Mouse (Mus musculus): ENCODE results near the gene Eps15.

Eps15 gene

DNA sequence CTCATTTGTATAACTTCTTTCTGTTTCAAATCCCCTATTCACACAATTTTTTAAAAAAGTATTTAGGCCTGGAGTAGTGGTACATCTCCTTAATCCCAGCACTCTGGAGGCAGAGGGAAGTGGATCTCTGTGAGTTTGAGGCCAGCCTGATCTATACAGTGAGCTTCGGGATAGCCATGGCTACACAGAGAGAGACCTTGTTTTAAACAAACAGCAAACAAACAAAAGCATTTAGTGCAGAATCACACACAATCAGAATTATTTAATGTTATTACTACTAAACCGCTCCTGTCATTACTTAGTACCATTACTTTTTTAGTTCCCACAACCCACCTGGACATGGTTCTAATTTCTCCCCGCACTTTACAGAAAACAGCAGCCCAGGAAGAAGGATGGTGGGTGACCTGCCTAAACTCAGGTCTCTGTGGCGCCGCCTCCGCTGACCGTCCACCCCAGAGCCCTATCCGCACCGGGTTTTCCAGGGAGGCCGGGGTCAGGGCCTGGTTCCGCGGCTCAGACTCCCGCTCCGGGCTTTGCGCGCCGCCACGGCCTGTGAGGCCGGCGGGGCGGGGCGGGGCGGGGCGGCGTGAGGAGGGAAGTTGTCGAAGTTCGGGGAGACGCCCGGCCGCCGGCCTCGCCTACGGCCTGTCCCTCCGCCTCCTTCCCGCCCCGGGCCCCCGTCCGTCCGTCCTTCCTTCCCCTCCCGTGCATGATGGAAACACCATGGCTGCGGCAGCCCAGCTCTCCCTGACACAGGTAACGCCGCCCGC, at the start of gene Eps15:
Gene Eps15 (plus strand): TSS at position 580 of the 770 bp plus-strand sequence.
- peak; percentile 92 for DNase-seq (ENCODE audit: low read depth, low spot score)

DNA sequence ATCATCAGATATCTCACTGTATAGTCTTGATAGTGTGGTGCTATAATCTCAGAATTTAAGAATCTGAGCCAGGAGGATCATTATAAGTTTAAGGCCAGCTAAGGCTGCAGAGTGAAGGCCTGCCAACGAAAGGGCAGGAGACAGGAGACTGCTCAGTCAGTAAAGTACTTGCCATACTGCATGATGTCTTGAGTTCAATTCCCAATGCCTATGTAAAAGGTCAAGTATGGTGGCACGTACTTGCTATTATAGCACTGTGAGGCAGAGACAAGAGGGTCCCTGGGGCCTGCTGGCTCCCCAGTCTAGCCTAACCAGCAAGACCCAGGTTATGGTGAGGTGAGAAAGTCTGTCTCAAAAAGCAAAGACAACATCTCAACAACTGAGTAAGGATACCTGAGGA, 45.9 kb upstream of the Eps15 start, which contains the start of gene Calr4:
Gene Calr4 (plus strand): TSS at position 301 of the 400 bp plus-strand sequence.
- DNase-seq (ENCODE audit: low read depth, low spot score): no peak

DNA sequence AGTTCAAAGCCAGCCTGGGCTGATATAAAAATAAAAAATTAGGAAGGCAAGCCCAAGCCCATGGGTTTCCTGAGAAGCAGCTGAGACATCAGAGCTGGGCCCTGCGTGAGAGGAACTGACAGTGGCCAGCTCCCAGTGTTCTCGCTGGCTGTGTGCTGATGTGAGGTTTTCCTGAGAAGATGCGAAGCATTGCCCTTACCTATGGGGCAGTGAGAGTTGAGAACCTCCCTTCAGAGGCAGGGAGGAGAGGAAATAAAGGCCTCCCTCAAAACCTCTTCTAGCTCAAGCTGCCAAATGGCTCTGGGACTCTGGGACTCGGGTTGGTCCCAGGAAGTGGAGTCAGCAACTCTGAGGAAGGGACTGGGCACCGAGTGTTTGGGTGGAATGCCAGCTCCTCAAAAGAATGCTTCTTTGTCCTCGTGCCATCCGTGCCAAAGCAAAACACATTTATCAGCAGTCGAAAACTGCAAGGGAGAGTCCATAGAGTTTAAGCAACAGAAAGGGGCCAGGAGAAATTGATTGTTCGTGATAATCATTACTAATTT, 45.2 kb upstream of the Eps15 start:
- DNase-seq (ENCODE audit: low read depth, low spot score): no peak

DNA sequence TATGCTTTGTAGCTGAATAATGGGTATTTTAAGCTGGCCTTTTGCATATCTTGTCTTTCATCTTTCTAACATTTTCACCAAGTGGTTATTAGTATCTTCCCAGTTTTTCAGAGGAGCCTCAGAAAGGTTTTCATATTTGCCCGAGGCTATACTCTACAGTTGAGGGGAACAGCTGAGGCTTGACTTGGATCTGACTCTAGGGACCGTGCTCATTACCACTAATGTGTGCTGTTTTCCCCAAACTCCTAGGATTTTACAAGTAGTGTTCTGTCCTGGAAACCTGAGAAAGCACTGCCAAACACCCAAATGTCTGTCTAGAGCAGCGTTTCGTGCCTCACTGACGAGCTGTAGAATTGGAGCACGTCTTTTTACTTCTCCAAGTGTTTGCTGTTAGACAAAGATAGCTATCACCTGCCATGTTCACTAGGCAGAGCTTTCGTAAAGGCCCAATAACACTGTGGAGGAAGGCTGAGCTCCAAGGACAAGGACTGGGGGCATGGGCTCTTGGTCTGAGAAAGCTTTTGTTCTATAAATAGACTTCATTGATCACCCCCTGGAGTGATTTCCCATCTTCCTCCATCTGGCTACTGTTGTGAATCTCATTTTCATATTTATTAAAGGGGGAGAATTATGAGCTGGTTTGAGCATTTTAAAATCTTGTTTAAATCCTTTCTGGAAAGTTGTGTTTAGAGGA, 43.7 kb upstream of the Eps15 start:
- no peak for DNase-seq (ENCODE audit: low read depth, low spot score)

DNA sequence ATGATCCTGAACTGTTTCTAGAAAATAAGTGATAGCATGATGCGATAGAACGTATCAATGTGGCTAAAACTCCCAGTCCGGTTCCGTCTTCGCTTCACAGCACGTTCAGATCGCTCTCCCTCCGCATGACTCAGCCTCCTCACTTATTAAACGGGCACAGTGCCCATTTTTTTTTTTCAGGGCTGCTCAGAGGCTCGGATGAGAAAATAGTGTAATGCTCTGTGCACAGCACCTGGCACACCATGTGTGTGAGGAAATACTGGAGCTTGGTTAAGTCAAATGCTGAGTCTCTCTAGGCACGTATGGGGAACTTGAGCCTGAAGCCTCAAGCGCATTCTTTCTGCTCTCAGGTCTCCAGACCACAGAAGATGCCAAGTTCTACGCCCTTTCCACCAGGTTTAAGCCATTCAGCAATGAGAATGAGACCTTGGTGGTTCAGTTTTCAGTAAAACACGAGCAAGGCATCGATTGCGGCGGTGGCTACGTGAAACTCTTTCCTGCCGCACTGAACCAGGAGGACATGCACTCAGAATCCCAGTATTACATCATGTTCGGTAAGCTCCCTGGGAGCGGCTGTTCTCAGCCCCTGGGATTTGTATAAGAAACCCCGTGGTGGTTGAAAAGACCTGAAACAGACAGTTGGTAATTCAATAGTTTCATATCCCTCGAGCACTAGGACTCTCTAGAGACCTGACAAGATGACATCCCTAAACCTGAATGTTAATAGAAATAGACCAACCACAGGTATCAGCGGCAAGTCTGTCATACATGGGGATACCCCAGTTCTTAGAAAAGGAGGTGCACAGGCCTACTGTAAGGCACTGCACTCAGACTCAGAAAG, 41.4 kb upstream of the Eps15 start:
- no peak for DNase-seq (ENCODE audit: low read depth, low spot score)

DNA sequence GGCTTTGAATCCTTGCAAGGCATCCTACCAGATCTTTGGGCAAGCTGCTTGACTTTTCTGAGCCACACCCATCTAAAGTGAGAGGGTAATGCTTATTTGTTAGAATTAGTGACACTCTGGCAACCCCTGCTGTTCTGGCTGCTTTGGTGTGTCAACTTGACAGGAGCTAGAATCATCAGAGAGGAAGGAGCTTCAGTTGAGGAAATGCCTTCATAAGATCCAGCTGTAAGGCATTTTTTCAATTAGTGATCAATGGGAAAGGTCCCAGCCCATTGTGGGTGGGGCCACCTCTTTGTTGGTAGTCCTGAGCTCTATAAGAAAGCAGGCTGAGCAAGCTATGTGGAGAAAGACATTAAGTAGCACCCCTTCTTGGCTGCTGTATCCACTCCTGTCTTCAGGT, 38.8 kb upstream of the Eps15 start:
- DNase-seq (ENCODE audit: low read depth, low spot score): no peak

DNA sequence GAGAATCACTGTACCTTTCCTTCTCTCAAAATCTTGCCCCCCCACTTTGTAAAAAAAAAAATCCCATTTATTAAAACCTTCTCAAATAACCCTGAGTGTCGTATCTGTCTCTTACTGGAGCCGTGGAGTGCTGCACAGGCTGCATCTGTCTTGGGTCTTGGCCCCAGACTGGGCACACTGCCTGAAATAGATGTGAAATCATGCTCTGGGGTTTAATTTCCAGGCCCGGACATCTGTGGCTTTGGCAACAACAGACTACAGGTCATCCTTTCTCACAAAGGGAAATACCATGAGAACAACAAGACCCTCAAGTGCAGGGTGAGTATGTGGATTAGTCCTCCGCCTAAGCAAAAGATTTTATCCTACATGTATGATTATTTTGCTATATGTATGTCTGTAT, 38.1 kb upstream of the Eps15 start:
- no peak for DNase-seq (ENCODE audit: low read depth, low spot score)

DNA sequence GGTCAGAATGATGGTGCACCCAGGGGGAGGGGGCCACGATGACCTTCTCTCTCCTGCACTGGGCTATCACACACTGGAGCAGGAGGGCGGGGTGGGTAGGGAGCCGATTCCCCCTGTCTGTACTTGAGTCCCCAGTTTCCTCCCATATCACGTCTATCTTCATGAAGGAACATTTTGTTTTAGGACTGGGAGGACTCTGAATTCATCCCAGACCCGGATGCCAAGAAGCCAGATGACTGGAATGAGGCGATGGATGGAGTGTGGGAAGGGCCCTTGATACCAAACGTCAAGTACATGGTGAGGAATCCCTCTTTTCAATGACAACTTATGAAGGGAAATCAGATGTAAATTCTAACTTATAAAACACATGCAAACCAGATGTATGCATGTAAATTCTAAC, 35.6 kb upstream of the Eps15 start:
- DNase-seq (ENCODE audit: low read depth, low spot score): no peak

DNA sequence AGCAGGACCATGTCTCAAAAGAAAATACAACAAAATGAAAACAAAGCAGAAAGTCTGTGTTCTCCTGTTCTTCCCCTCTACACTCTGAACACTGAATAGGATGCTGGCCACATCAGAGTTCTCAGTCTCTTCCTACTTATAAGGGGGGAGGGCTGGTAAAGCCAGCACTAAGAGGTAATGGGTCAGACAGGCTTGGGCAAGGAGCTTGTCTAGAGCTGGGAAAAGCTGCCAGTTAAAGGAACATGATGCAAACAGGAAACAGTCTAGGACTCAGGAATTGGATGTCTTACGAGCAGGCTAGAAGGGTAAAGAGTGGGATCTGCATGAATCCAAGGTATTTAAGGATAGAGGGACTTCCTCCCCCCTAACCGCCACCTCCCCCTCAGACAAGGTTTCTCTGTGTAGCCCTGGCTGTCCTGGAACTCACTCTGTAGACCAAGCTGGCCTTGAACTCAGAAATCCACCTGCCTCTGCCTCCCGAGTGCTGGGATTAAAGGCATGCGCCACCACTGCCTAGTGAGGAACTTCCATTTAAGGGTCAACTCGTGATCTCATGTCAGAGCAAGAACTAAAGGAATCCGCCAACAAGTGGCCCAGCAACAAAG, 35.0 kb upstream of the Eps15 start:
- DNase-seq (ENCODE audit: low read depth, low spot score): no peak

DNA sequence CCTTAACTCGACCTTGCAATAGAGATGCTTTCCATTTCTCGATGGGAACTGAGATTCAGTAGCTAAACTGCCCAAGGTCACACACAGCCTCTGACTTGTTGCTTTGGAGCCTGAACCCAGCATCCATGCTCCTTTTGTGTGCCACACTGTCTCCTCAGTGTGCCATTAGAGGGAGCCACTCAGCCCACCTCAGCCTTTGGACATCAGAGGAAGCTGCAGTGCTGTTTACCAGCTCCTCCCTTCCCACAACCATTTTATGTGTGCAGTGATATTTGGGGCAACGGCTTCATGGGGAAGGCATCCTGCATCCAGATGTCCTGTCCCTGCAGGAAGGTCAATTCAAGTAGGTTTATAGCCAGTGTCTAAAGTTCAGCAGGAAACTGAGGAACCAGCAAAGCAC, 28.5 kb upstream of the Eps15 start:
- peak; percentile 14 for DNase-seq (ENCODE audit: low read depth, low spot score)

DNA sequence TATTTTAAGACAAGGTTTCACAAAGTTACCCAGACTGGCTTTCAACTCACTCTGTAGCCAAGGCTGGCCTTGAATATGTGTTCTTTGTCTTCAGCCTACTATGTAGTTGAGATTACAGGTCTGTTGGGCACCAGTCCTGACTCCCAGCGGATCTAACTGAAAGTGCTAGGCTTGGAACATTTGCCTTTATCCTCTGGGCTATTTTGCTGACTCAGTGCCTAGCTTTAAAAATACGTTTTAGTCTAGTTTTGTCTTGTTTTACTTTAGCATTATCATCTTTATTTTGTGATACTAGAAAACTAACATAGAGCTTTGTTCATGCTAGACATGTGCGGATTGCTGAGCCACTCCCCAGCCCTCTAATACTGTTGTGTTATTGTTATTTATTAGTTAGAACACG, 27.9 kb upstream of the Eps15 start:
- DNase-seq (ENCODE audit: low read depth, low spot score): no peak

DNA sequence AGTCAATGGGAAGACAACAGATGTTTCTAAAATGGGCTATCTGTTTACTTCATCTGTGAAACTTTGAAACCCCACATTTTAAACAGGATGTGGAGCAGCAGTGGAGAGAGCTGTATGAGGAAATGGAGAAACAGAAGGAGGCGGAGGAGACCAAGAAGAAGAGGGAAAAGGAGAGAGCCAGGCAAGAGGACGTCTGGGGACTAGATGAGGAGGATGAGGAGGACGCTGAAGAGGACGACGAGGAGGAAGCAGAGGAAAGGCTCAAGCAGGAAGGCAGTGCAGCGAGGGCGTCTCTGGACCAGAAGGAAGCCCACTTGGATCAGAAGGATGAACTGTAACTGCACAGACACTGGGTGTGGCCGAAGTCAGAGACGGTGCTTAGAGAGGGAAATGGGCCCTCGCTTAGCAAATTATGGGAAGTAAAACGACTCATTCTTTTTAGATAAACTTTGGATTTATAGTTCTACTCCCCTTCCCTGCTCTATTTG, 26.4 kb upstream of the Eps15 start:
- DNase-seq (ENCODE audit: low read depth, low spot score): no peak

DNA sequence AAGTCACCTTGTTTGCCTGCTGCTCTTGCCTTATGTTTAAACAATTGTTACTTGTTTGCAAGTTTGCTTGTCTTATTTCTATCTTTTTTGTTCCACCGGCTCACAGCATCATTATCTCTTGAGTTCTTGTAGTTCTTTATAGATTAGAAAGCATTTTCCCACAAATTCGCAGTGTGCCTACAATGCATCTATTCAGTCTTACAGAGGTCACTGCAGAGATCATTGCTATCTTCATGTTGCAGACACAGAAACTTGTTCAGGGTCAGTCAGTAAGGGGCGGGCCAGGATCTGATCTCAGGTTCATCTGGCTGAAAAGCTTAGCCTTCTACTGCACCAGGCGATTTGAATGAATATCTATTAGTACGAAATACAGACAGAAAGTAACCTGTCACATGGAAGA, 25.6 kb upstream of the Eps15 start:
- DNase-seq (ENCODE audit: low read depth, low spot score): no peak

DNA sequence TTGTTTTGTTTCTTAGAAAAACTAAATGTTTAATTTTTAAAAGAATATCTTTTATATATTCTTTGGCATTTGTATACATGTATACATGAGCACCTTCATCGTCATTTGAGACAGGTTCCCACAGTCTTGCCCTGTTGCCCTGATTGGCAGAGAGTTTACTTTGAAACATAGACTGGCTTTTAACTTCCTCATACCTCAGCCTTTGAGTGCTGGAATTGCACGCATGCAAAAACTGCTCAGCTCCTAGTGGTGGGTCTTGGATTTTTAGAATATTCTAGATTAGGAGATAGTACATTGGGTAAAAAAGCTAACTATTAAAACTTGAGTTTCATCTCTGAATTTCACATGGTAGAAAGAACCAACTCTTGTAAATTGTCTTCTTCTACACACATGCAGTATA, 24.7 kb upstream of the Eps15 start:
- no peak for DNase-seq (ENCODE audit: low read depth, low spot score)

DNA sequence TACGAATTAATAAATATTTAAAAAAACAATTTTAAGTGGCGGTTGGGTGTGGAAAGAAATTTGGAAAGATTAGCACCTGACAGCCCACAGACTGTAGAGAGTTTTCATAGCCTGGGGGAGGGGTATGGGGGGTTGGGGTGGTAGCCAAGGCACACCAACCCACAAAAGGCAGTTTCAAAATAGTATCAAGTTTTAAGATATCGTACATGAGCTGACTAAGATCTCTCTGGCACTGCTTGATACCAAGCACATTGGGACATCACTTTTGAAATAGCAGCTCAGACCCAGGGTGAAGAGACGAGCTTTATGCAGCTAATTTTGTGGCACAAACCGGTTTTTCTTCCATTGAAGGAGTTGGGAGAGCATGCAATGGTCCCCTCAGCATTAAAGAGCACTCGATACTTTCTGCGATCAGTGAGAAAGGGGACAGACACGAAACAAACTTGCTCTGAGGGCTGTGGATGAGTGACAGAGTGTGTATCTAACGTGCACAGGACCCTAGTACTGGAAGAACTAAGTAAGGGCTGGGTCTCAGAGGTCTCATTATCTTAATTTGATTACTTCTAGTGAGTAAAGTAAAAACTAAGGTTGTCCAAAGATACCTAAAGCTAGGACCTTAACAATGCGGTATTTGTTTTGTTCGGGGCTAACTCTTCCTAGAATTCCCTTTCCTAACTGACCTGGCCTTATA, 24.2 kb upstream of the Eps15 start:
- no peak for DNase-seq (ENCODE audit: low read depth, low spot score)

DNA sequence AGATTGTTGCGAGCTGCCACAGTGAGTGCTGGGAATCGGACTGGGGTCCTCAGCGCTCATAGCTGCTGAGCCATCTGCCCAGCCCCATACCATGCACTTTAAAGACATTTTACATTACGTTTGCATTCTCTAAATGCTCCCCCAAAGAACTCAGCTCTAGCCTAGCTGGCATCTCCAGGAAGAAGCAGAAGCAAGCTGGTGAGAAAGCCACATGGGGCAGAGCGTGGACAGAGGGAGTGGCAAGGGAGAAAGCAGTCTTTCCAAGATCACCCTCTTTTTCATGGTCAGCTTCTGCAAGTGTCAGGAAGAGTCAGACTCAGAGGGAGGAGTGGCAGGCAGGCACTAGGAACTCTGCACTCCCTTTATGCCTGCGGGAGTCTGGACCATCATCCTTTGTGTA, 23.3 kb upstream of the Eps15 start:
- DNase-seq (ENCODE audit: low read depth, low spot score): no peak

DNA sequence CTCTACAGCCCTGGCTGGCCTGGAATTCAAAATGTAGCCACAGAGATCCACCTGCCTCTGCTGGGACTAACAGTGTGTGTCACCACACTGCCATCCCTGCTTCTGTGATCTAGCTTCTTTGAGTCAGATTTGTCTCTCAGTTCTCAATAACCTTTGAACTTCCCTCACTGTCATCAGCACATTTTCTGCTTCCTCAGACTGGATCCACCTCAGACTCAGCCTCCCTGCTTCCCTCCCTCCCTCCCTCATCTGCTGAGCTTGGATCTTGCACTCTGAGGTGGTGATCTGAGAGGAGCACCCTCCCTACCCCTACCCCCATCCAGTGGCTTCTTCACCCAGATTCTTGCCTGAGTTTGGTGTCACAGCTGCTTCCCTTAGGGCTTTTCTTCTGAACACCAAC, 22.4 kb upstream of the Eps15 start:
- DNase-seq (ENCODE audit: low read depth, low spot score): no peak

DNA sequence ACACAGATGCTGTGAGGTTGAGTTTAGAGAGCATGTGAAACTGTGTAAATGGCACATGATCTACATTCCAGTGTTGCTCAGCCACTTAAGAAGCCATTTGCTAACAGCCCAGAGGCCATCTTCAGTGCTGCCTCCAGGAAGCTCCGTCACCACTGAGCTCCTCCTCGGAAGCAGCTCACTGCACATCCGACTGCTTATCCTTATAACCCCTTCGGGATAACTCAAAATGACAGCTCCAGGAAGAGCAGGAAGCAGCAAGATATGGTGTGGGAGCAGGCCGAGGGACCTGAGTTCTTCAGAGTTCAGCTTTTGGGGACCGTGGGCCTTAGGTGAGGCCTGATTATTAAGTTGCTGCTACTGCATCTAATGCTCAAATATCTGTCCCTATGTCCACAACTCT, 18.0 kb upstream of the Eps15 start:
- DNase-seq (ENCODE audit: low read depth, low spot score): no peak

DNA sequence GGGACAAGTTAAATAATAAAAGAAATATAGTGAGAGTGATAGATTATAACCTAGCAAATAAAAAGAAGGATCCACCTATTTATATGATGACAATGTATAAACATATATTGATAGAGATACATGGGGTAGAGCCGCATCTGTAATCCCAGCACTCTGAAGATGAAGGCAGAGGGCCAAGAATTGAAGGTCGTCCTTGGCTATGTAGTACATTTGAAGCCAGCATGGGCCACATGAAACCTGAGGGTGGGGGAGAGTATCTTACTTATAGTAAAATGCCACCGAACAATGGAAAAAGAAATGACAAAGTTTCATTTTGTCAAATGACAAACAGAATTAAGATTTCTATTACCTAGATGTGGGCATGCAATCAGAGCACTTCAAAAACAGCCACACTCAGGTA, 14.0 kb upstream of the Eps15 start:
- DNase-seq (ENCODE audit: low read depth, low spot score): no peak

DNA sequence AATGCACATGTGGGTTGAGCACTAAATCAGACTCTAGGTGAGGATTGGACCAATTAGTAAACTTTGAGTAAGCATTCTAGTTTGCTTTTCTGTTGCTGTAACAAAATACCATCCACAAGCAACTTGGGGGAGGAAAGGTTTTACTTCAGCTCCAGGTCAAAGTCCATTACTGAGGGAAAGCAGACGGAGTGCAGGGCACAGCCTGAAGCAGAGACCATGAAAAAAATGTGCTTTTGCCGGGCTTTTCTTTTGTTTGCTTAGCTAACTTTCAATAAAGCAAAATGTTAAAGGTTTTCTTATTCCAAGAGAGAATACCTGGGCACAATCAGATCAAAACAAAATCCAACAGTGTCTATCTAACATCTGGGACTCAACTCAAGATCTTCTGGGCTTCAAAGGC, 13.3 kb upstream of the Eps15 start:
- DNase-seq (ENCODE audit: low read depth, low spot score): no peak

DNA sequence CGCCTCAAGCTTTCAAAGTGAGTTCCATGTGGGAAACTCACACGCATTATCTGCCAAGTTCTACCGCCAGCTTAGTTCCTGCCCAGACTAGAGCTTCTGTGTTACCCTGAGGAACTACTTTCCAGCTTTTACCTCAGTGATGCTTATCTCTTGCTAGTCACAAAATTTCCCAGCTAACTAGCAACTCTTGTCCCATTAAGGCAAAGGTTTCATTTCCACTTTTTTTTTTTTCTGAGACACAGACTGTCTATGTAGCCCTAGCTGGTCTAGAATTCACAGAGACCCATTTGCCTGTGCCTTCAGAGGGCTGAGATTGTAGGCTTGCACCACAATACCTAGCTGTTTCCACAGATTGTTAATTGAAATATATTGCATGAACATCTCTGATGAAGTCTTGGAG, 12.6 kb upstream of the Eps15 start:
- DNase-seq (ENCODE audit: low read depth, low spot score): no peak

Data from mesoderm, embryonic 11.5 days (tissue).